Mouse (Mus musculus): ENCODE results near the gene Pald1.

The Pald1 gene

DNA sequence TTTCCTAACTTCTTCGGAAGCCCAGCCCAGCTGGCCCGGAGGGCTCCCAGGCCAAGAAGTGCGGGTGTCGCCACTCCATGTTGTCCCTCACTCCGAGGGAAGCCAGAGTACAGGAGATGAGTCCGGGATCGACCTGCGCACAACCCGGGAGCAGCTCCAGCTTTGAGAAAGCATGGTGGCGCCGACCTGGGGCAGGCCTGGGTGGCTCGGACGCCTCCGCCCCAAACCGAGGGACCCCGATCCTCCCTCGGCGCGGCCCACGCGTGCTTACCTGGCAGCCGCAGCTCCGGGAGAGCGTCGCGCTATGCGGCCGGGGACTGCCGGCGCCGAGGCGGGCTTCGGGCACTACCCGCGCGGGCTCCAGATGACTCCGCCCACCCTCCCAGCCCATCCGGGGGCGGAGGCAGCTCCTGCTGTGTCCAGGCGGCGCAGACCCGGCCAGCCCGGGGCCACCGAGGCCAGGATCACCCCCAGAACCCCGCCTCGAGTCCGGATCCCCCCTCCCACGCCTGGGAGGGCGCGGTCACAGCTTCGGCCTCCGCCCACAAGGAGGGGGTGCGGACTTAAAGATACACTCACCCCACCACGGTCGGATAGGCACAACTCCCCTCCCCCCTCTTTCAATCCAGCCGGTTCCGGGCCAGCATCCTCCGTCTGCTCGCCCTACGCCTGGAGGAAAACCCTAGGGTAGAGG lies at the start of gene Pald1:
Gene Pald1 (minus strand): TSS at position 510 of the 694 bp plus-strand sequence.
- peak; percentile 11 for DNase-seq (ENCODE audit: low spot score)

DNA sequence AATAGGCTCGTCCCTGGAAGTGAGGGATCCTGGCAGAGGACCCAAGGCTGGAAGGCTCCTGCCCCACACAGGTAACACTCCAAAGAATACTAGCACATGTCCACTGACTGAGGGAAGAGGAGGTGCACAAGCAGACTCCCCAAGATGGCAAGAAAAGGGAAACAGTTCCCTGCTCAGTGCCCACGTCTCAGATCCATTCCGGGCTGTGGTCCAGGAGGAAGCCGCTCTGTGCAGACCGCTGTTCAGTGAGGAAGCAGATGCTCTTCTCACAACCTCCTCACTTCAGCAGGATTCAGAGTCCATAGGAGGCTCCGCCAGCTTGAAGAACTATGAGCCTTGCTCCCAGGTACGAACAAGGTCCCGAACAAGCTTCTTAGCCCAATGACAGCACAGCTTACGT lies 48.0 kb upstream of the Pald1 start:
- no peak for DNase-seq (ENCODE audit: low spot score)

DNA sequence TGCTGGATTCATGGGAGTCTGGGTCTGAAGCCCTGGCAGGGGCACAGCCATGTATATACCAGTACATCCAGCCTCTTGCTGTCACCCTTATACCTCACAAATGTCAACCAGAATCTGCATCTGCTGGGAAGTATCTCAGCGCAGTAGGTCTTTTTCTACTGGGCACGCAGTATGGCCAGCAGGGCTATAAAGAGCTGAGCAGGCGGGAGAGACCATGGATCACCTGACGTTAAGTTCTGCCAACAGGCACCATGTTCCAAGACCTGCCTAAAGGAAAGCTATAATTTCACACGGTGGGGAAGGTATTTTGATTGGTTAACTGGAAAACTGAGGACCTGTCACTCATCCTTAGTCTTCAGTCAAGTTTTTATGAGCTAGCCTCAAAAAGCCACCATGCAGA lies 45.7 kb upstream of the Pald1 start:
- no peak for DNase-seq (ENCODE audit: low spot score)

DNA sequence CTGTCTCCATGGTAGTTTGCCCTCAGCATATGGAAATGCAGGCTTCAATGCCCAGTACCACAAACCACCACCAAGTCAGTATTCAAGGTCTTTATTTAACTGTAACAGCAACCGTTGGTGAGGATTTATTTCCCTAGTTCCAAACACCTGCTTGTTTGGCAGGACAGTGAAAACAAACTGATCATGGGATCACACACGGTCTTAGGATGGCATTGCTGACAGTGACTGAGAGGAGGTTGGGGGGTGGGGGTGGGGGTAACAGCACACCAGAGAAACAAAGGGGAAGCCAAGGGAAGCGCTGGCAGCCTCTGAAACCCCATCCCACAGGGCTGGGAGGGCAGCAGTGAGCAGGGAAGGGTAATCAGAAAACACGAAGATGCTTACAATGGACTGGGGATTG lies 45.1 kb upstream of the Pald1 start:
- no peak for DNase-seq (ENCODE audit: low spot score)

DNA sequence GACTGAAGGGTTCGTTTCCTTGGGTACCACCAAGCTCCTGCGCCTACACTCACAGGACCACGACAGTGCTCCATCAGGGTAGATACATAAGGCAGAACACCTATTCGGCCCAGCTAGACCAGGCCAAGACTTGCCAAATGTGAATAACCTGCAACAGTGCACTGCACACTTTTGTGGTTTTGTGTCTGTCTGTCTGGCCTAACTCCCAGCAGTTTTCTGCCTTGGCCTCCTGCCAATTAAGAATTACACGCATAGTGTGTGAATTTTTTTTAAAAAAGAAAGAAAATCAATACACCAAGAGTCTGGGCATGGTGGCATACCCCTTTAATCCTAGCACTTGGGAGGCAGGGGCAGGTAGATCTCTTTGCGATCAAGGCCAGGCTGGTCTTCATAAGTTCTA lies 44.6 kb upstream of the Pald1 start:
- no peak for DNase-seq (ENCODE audit: low spot score)

DNA sequence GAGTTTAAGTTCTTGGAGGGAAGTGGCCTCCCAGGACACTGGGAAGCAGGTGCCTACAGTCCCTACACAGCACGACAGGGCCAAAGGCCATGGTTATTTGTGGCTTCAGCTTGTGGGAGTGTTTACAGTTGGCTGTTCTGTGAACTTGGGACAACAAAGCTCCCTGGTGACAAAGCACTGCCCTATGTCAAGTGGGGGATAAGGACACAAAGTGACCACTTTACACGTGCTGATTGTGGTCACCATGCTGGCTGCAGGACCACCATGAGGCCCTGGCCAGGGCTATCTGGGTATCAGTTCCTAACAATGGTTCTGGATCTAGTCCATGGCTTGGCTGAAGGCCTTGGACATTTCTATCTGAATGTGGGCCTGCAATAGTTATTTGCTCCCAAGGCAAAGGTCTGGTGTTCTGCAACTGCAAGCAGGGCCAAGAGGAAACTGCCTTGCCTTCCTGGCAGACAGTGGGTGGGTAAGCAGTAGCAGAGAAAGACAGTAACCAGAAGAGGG lies 43.0 kb upstream of the Pald1 start:
- no peak for DNase-seq (ENCODE audit: low spot score)

DNA sequence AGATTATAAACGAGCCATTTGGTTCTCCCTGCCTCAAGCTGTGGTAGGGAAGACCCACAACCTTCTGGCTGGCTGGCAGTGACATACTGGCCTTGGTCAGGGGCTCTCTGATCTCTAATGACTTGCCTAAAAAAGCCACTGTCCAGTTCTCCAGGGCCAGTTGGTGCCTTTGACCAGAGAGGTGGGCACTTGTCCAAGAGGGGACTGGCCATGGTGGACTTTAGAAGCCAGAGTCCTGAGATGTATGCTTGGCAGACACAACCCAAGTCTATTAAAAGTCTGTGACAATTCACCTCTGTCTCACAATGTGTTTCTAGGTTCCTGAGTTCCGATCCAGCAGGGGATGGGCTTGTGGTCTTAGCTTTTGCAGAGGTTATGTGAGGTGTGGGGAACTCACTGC lies 41.7 kb upstream of the Pald1 start:
- no peak for DNase-seq (ENCODE audit: low spot score)

DNA sequence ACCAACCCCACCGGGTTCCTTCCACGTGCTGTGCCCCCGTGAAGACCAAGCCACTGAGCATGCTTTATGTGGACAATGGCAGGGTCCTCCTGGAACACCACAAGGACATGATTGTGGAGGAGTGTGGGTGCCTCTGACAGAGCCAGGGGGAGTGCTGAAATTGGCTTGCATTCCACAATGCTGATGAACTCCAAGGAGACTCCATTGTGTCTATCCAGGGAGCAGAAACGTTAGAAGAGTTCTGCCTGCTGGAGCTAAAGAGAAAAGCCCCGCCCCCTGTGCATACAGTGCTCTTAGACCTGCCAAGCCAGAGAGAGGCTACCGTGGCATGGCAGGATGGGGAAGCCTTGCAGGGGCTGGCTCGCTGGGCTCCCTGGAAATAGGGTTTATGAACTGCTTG lies 41.2 kb upstream of the Pald1 start:
- DNase-seq (ENCODE audit: low spot score): no peak

DNA sequence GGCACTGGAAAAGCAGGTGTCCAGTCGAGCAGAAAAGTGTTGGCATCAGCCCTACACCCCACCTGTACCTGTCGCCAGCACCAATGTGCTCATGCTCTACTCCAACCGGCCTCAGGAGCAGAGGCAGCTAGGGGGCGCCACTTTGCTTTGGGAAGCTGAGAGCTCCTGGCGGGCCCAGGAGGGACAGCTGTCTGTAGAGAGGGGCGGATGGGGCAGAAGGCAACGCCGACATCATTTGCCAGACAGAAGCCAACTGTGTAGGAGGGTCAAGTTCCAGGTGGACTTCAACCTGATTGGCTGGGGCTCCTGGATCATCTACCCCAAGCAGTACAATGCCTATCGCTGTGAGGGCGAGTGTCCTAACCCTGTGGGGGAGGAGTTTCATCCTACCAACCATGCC lies 40.0 kb upstream of the Pald1 start:
- DNase-seq (ENCODE audit: low spot score): peak; percentile 37

DNA sequence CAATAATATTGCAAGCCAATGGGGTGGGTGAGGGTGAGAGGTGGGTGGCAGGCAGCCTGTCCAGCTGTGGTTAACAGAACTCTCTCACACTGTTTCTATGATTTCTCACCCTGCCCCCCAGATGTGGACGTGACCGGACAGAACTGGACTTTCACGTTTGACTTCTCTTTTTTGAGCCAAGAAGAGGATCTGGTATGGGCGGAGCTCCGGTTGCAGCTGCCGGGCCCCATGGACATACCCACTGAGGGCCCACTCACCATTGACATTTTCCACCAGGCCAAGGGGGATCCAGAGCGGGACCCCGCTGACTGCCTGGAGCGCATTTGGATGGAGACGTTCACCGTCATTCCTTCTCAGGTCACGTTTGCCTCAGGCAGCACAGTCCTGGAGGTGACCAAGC lies 39.5 kb upstream of the Pald1 start:
- no peak for DNase-seq (ENCODE audit: low spot score)

DNA sequence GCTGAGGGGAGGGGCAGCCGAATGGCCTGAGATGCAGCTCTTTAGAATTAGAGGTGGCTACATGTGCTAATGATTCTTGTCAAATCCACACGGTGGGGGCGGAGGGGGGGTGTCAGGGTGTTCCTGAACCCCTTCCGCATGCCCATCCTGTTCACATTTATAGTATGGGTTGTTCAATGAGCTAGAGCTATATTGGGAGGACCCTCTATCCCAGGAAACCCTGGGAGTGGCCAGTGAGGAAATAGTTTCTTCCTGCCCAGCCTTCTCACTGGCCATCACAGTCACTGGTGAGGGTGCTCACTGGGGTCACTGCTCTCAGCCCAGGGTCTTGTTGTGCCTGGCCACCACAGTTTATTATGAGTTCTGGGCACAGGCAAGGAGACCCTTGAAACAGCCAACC lies 36.7 kb upstream of the Pald1 start:
- no peak for DNase-seq (ENCODE audit: low spot score)

DNA sequence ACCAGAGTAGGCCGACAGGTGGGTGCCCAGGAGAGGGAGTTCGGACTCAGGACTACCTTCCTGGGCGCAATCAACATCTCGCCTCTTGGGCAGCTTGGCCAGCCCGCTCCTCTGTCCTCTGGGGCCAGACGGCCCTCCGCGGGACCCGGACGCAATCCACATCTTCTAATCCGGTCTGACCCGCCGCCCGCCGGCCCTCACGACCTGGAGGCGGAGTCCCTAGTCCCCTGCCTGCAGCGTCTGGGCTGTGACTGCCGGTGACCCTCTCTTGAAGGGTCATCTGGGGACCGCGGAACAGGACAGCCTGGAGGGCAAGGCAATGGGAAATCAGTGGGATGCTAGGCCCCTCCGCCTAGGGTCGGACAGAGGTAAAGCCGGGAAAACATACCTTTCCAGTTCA lies 35.8 kb upstream of the Pald1 start:
- DNase-seq (ENCODE audit: low spot score): no peak

DNA sequence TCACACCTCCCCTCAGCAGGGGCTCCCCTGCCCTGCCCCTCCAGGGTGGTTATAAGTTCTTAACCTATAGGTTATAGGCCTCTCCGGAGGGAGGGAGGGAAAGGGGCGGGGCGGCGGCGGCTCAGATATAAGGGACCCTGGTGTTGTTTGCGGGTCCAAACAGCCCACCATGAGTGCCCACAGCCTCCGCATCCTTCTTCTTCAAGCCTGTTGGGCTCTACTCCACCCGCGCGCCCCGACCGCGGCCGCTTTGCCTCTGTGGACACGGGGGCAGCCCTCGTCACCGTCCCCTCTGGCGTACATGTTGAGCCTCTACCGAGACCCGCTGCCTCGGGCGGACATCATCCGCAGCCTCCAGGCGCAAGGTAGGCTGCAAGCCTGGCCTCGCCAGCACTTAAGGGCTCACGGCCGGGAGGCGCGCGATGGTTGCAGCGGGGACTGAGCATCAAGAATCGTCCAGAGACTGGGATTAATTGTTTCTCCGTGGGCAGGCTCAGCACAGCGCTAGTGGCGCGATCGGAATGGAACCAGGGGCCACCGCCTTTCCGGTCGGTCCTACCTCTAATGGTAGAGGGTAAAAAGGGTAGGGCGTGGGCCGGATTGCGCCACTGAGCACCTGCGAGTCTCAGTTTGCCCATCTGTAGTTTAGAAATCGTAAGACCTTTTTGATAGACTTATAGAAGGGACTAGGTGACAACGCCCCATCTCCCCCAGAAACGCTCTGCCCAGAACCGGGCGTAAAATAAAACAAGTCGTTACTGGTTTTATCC lies 35.0 kb upstream of the Pald1 start:
- DNase-seq (ENCODE audit: low spot score): no peak

DNA sequence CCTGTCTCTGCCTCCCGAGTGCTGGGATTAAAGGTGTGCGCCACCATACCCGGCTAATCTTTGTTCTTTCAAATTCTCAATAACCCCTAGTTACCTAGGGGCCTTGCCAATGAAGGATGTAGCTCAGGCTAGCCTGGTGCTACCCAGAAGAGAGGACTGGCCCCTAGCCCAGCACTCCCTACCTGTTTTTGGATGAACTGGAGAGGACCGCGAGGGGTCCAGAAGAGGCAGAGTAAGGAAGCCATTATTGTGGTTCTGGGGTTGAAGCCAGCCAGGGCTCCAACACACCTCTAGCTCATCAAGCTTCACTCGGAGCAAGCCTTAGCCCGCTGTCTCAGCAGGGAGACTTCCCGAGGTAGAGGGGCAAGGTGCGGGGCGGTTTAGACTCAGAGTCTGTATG lies 34.3 kb upstream of the Pald1 start, which contains the start of gene Nodal:
Gene Nodal (plus strand): TSS at position 301 of the 400 bp plus-strand sequence.
- no peak for DNase-seq (ENCODE audit: low spot score)

DNA sequence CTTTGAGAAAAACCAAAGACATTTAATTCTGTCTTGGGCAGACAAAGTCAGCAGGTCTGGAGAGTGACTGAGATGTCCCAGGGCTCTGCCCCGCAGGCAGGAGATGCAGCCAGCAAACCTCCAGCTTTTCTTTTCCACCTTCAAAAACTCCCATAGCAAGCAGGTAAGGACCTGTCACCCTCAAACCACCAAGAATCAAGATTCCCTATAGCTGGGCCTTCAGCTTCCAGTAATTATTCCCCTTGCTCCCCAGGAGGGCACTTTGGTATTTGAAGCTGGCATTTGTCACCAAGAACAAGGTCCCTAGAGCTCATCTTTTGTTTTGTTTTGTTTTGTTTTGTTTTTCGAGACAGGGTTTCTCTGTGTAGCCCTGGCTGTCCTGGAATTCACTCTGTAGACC lies 33.7 kb upstream of the Pald1 start:
- DNase-seq (ENCODE audit: low spot score): no peak

DNA sequence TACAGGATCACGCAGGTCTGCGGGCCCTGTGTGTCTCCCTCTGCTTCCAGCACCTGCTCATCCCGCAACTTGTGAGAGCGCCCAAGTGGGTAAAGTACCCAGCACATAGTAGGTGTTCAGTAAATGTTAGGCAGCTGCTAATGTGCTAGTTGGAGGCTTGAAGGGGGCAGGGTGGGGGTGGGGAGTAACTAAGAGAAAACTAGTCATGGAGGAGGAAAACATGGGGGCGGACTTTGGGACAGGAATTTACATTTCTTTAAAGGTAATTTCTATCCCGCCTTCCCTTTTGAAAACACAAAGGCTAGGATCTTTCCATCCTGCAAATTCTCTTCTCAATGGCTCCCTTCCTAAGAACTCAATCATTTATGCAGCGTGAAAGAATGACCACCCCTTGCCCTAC lies 33.2 kb upstream of the Pald1 start:
- no peak for DNase-seq (ENCODE audit: low spot score)

DNA sequence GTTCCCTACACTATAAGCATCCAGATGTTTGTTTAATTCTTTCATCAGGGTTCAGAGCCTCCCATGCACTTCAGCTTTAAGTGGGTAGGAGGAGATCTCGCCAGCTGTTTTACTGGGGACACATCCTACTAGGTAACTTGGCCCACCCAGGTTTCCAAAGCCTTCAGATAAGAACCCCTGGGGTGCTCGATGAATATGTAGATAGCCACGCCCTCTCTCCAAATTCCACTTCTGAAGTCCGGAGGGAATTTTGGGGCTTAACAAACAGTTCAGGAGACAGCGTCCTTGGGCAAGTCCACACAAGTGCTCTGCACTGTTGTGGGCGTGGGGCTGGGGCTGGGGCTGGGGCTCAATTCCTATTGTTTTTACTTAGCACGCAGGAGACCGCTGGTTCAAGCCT lies 32.6 kb upstream of the Pald1 start:
- DNase-seq (ENCODE audit: low spot score): no peak

DNA sequence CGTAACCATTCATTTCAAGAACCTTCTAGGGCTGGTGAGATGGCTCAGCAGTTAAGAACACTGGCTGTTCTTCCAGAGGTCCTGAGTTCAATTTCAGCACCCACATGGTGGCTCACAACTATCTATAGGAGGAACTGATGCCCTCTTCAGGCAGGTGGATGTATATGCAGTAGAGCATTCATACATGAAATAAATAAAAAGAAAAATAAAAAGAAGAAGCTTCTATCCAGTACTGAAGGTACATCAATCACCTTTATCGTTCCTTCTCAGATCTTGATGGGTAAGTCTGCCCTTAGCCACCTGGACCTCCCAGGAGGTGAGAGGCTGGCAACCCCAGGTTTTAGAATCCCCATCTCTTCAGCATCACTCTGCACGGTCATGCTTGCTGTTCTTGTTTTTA lies 31.9 kb upstream of the Pald1 start:
- no peak for DNase-seq (ENCODE audit: low spot score)

DNA sequence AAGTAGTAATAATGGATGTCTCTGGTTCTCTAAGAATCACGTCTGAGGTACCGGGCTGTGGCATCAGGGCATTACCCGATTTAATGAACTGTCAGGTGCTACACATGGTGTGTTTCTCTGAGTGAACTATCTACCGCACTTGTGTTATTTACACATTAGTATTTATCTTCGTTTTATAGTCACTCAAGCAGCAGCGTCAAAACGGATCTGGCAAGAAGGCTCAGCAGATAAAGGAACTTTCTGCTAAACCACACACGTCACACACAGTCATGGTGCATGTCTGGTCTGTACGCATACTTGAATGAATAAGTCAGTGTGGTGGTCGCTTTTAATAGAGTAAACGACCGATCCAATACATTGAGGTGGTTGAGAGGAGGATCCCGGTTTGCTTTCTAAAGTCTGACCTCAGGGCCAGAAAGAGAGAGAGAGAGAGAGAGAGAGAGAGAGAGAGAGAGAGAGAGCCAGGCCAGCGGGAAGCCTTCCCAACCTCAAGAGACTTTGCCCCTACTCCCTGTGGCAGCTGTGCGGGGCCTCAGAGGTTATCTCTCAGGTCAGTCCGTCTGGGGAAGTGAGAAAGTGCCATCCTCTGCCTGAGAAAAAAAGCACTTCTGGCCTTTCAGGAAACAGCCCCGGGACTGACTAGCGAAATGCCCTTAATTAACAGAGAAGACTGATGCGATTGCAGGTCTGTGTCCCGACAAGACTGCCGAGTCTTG lies 29.7 kb upstream of the Pald1 start:
- DNase-seq (ENCODE audit: low spot score): no peak

DNA sequence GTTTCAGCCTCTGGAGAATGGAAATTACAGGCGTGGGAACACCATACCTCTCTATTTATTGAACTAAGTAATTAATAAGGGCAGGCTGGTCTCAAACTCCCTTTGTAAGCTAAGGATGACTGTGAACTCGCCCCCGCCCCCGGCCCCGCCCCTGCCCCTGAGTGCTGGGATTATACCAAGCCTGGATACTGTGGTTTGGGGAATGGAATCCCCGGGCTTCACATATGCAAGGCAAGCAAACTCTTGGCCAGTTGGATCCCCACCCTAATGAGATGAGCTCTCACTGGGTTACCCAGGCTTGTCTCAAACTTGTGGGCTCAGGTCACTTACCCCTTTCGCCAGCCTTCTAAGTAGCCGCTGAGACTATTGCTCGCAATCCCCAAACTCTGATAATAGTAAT lies 26.9 kb upstream of the Pald1 start:
- no peak for DNase-seq (ENCODE audit: low spot score)

DNA sequence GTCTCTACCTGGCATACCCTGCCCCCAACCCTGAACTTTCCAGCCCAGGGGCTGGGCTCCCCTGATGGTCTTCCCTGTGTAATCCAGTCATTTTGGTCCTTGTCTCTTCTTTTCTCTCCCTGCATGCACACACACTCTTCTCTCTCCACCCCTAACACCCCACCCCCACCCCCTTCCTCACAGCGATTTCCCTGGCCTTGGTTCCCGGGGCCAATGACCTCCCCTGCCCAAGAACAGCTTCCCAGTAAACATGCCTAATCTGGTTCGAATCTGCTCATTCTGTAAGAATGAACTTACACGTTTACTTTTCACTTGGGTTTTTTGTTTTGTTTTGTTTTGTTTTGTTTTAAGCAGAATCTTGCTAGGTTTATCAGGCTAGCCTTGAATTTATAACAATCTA lies 26.4 kb upstream of the Pald1 start:
- no peak for DNase-seq (ENCODE audit: low spot score)

DNA sequence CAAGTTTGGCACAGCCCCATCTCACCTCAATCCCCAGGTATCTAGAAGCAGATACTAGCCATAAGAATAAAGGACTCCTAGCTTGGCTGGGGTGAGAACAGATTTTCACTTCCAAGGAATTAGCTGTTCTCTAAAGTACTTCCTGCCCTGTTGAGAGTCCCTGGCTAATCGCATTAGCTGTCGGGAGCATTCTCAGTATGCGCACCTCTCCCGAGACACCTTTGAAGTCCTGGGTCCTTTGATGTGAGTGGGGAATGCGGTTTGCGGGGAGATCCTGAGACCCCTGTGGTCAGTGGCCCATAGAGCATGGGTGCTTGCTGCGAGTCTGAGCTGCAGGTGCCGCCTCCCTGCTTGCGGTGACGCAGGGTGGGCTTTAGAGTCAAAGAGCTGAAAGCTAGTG lies 22.6 kb upstream of the Pald1 start:
- DNase-seq (ENCODE audit: low spot score): no peak

DNA sequence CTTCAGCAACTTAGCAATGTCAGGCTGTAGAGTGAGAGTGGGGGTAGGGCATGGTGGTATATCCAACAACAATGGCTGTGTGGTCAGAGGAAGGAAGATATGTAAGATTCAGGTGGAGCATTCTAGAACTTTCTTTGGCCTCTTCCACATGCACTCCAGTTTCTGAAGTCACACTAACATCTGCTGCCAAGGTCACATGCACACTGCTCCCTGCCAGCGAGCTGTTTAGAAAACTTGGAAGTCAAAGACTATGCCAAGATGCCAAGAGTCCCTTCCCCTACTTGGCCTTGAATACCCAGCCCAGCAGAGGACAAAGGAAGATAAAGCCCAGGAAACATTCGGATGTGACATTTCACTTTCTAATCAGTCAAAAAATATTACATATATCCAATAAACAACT lies 19.6 kb upstream of the Pald1 start:
- DNase-seq (ENCODE audit: low spot score): no peak

Data from T-cell, adult 2 months (primary cell).